In genomic region chr8:102567779-102568178, GRCm38 (mm10) we compare ENCODE assay signal across 15 mouse cellular contexts.
"Had no signal": no experiment of that assay in that cellular context is flagged by ENCODE, and none has a peak within 500 bp of the region (broad histone marks: within the 10 kb centered on the region; RNA-seq: fewer than 3 reads in every experiment).

No protein-coding gene starts in this region.

- ATAC-seq: liver, embryonic 12.5 days had no signal

- H3K27ac ChIP-seq: layer of hippocampus, adult 2 months; limb, embryonic 15.5 days; liver, embryonic 12.5 days; midbrain, embryonic 10.5 days; neural tube, embryonic 15.5 days had no signal

- H3K27me3 ChIP-seq: limb, embryonic 15.5 days; liver, embryonic 12.5 days; neural tube, embryonic 15.5 days had no signal

- H3K4me1 ChIP-seq: limb, embryonic 15.5 days; liver, embryonic 12.5 days; midbrain, embryonic 10.5 days; neural tube, embryonic 15.5 days had no signal

- H3K4me3 ChIP-seq: layer of hippocampus, adult 2 months; limb, embryonic 15.5 days; liver, embryonic 12.5 days; midbrain, embryonic 10.5 days; myocyte; neural tube, embryonic 15.5 days had no signal

- DNase-seq: kidney, postnatal 10 days; kidney, postnatal 4 days; lung, embryonic 14.5 days; lung, postnatal 10 days; lung, postnatal 4 days; midbrain, embryonic 14.5 days; right cerebral cortex, adult 18-20 months; right cerebral cortex, postnatal 25 days; thymus, postnatal 4 days had no signal

- H3K4me2 ChIP-seq: limb, embryonic 15.5 days; liver, embryonic 12.5 days; lung, embryonic 14.5 days; neural tube, embryonic 15.5 days had no signal

- H3K9me3 ChIP-seq: limb, embryonic 15.5 days; liver, embryonic 12.5 days; midbrain, embryonic 10.5 days; neural tube, embryonic 15.5 days had no signal

- H3K9ac ChIP-seq: limb, embryonic 15.5 days; liver, embryonic 12.5 days; lung, embryonic 14.5 days; neural tube, embryonic 15.5 days had no signal

- H3K36me3 ChIP-seq: limb, embryonic 15.5 days; liver, embryonic 12.5 days; midbrain, embryonic 10.5 days; neural tube, embryonic 15.5 days had no signal
